Mouse (Mus musculus) cortical plate, adult 2 months (tissue): ENCODE measurements around the gene Plekhh1. TPM values are rescaled to one million over a fixed set of nuclear protein-coding genes. Genes with fewer than 3 reads are reported as not detected.
A peak's percentile ranks its signal among the peaks of the same experiment; 100 is the strongest.
"Not testable (repeated sequence)": the region's sequence is repeated elsewhere in the genome, so short reads cannot be mapped to it uniquely, and the experiment has no call there.

Experiments used
- H3K27ac ChIP-seq: fragments of 200-500 bp; 2 replicates; pipeline ENCODE4 v1.5.1; 2012; ENCODE audit warnings: low read length, control low read depth, inconsistent platforms; ENCODE audit not compliant: insufficient read depth
- H3K4me1 ChIP-seq: fragments of 200-500 bp; 2 replicates; pipeline ENCODE4 v1.6.1; 2011; ENCODE audit warnings: low read length; ENCODE audit not compliant: control insufficient read depth, insufficient read depth
- H3K4me3 ChIP-seq: fragments of 200-500 bp; 2 replicates; pipeline ENCODE4 v1.5.1; 2011; ENCODE audit warnings: mild to moderate bottlenecking, low read length, control low read depth; ENCODE audit not compliant: insufficient read depth
- CTCF ChIP-seq: fragments of 200-500 bp; IDR thresholded peaks from 2 replicates; pipeline ENCODE4 v1.5.1; 2011; ENCODE audit warnings: mild to moderate bottlenecking, control low read depth, low read length; ENCODE audit not compliant: insufficient read depth; ENCODE audit errors: extremely low read depth
- POLR2A ChIP-seq: fragments of 200-500 bp; IDR thresholded peaks from 2 replicates; pipeline ENCODE4 v1.6.1; 2011; ENCODE audit warnings: mild to moderate bottlenecking, low read length, control low read depth; ENCODE audit not compliant: insufficient read depth; ENCODE audit errors: extremely low read depth
- polyA plus RNA-seq: library from polyadenylated mRNA; depleted of rRNA; stranded (reverse); fragments of >200 nt; gene quantifications from 2 replicates; pipeline ENCODE4 v1.2.3, GENCODE M21; 2012

Gene Plekhh1
- polyA plus RNA-seq, 1 experiment = 22.3 TPM

- Histone ChIP-seq H3K27ac (no peak overlapping the region), H3K4me3 (no peak overlapping the region), H3K4me1 (peaks cover 3% of the 10 kb centered on the region; the same call in 1 of the 2 replicates)
- TF ChIP-seq CTCF (no peak), POLR2A (no peak)
Observed at GRCm38 (mm10) chr12:79002406-79002805, 26.6 kb upstream of the Plekhh1 start.

- H3K4me3 ChIP-seq = no peak overlapping the region
- H3K27ac ChIP-seq = no peak overlapping the region
- TF ChIP-seq POLR2A (no peak), CTCF (no peak)
- peaks cover 3% of the 10 kb centered on the region; the same call in 1 of the 2 replicates for H3K4me1 ChIP-seq
Observed at GRCm38 (mm10) chr12:79002978-79003377, 26.0 kb upstream of the Plekhh1 start.

DNA sequence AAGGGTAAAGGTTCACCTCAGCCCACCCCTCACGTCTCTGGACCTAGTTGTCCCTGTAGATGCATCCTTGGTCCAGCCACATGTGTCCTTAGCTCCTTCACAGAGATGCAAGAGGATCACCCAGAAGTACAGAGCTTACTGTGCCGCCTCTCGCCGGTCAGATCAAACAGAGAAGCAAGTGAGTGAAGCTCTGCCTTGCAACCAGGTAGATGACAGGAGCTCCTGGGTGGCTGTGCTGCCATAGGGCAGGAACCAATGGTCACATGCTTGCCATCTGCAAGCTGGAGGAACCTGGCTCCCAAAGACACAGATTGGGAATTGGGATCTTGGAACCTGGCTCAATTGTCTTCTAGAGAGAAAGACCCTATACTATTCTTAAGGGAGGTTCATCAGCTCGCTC is 23.5 kb upstream of the Plekhh1 start:
- H3K27ac ChIP-seq = no peak overlapping the region
- H3K4me3 ChIP-seq = peak overlapping the region; percentile 78; the same call in 1 of the 2 replicates
- H3K4me1 ChIP-seq = peaks cover 3% of the 10 kb centered on the region; the same call in 1 of the 2 replicates
- TF ChIP-seq CTCF = no peak
- no peak for TF ChIP-seq POLR2A

DNA sequence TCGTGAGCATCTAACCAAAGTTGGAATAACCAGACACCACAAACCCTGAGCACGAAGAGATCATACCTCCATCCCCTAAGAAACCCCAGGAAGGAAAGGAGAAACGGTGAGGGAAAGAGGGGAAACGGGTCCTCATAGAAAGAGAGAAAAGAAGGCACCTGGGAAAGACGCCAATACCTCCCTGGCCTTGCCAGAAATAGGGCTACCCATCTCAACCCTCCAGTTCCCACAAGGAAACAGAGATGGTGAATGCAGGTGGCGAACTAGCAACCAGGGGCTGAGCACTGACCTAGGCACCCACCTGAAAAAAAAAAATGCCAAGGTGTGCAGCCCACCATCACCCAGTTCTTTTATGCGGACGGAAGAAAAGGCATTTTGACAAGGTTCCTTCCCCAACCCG is 22.9 kb upstream of the Plekhh1 start:
- H3K27ac ChIP-seq = no peak overlapping the region
- H3K4me3 ChIP-seq = peak overlapping the region; percentile 78
- peaks cover 3% of the 10 kb centered on the region; the same call in 1 of the 2 replicates for H3K4me1 ChIP-seq
- TF ChIP-seq CTCF = no peak
- TF ChIP-seq POLR2A = no peak

- Histone ChIP-seq H3K4me1 (peaks cover 3% of the 10 kb centered on the region; the same call in 1 of the 2 replicates), H3K27ac (peak overlapping the region; percentile 94), H3K4me3 (peak overlapping the region; percentile 78)
- TF ChIP-seq CTCF (peak; percentile 30; the same call in 1 of the 2 replicates), POLR2A (no peak)
Observed at GRCm38 (mm10) chr12:79006478-79007125, 22.4 kb upstream of the Plekhh1 start.

- TF ChIP-seq CTCF (no peak), POLR2A (no peak)
- Histone ChIP-seq H3K27ac (peak within 1 kb of the TSS; percentile 94), H3K4me1 (peaks cover 3% of the 10 kb centered on the region; the same call in 1 of the 2 replicates), H3K4me3 (peak within 1 kb of the TSS; percentile 78)
Observed at GRCm38 (mm10) chr12:79007126-79007753, 21.7 kb upstream of the Plekhh1 start, which contains the start of gene Tmem229b. Gene Tmem229b, minus strand, starts transcription at chr12:79007627.

DNA sequence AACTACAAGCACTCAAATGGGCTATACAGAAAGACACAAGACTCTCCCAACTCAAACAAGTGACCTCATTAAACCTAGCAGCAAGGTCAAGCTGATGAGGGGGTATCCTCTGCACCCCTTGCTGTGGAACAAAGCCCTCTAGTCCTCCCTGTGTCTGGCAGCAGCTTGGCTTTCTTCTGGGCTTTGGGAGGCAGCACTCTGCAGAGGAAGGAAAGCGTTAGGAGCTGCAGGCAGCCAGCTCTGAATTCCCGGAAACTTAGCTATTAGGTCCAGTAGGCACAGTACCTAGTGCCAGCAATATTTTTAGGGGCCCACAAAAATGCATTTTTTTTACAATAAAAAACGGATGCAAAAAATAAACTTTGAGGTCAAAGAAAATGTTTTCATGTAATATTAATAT is 18.4 kb upstream of the Plekhh1 start:
- TF ChIP-seq POLR2A (no peak), CTCF (no peak)
- H3K4me3 ChIP-seq = no peak overlapping the region
- peaks cover 3% of the 10 kb centered on the region; the same call in 1 of the 2 replicates for H3K4me1 ChIP-seq
- no peak overlapping the region for H3K27ac ChIP-seq

GRCm38 (mm10) chr12:79016109-79016508 is 12.9 kb upstream of the Plekhh1 start:
- Histone ChIP-seq H3K4me1 (no peaks in the 10 kb centered on the region), H3K27ac (no peak overlapping the region), H3K4me3 (no peak overlapping the region)
- TF ChIP-seq CTCF (no peak), POLR2A (no peak)

- H3K4me3 ChIP-seq = no peak overlapping the region
- TF ChIP-seq CTCF (no peak), POLR2A (no peak)
- H3K4me1 ChIP-seq = no peaks in the 10 kb centered on the region
- H3K27ac ChIP-seq = no peak overlapping the region
Observed at GRCm38 (mm10) chr12:79017994-79018399, 11.0 kb upstream of the Plekhh1 start.

DNA sequence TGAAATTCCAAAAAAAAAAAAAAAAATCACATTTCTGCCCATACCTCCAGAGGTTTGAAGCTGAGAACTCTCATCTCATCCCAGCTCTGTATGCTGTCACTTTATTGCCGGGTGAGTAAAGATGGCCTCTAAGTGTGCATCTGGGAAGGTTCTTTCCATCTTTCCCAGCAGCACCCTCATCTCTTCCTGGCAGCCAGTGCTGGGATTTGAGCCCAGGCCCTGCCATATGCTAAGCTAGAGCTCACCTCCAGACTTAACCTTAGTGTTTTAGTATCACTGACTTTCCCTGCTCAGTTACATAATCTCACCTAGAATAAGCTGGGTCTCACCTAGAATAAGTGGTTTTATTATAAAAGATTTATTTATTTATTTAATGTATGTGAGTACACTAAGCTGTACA is 7.1 kb upstream of the Plekhh1 start:
- H3K4me3 ChIP-seq = no peak overlapping the region
- TF ChIP-seq CTCF = no peak
- no peak for TF ChIP-seq POLR2A
- no peaks in the 10 kb centered on the region for H3K4me1 ChIP-seq
- no peak overlapping the region for H3K27ac ChIP-seq

DNA sequence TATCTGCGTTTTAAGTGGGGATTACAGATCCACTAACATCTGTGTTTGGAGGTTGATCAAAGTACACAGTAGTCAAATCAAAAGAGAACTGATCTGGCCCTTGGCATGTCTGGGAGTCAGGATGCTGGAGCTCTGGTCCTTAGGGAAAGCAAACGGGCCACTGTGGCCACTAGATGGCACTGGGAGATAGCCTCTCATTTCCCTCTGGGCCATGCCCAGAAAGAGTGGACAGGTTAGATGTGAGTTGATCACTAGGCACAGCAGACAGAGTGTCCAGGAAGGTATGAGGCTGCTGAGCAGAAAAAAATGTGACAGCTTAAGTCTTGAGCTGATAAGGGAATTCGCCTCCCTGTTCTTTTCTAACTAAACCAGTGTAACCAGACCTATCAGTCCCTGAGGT is 6.1 kb upstream of the Plekhh1 start:
- TF ChIP-seq POLR2A = no peak
- TF ChIP-seq CTCF = peak; percentile 78

GRCm38 (mm10) chr12:79027526-79027925 is 1.4 kb upstream of the Plekhh1 start:
- H3K4me1 ChIP-seq, H3K4me3 ChIP-seq, H3K27ac ChIP-seq: not testable (repeated sequence)

More for the DNA sequence above, 6.1 kb upstream of the Plekhh1 start:
- H3K27ac ChIP-seq = no peak overlapping the region
- H3K4me3 ChIP-seq = no peak overlapping the region
- H3K4me1 ChIP-seq = no peaks in the 10 kb centered on the region
